Mouse (Mus musculus) ES-E14 (cell line): ENCODE results near the gene Fads1.

Experiments used
- CHD2 ChIP-seq: IDR thresholded peaks from 2 replicates; pipeline ENCODE4 v1.6.1; 2014; ENCODE audit warnings: mild to moderate bottlenecking, low read depth, low read length, inconsistent platforms
- HCFC1 ChIP-seq: IDR thresholded peaks from 2 replicates; pipeline ENCODE4 v1.6.1; 2012; ENCODE audit warnings: low read length, inconsistent platforms, borderline replicate concordance; ENCODE audit not compliant: insufficient read depth
- MAFK ChIP-seq: IDR thresholded peaks from 2 replicates; pipeline ENCODE4 v1.6.1; 2014; ENCODE audit warnings: mild to moderate bottlenecking, low read depth, low read length, inconsistent platforms; ENCODE audit not compliant: insufficient read depth
- ZC3H11A ChIP-seq: IDR thresholded peaks from 2 replicates; pipeline ENCODE4 v1.6.1; 2012; ENCODE audit warnings: low read depth, mild to moderate bottlenecking, inconsistent platforms, low read length, borderline replicate concordance
- ZNF384 ChIP-seq: IDR thresholded peaks from 2 replicates; pipeline ENCODE4 v1.6.1; 2012; ENCODE audit warnings: low read depth, low read length, inconsistent platforms

- TF ChIP-seq ZNF384 (no peak), HCFC1 (no peak), ZC3H11A (no peak), MAFK (no peak), CHD2 (no peak)
Measured at GRCm38 (mm10) chr19:10171846-10172245, 10.8 kb upstream of the Fads1 start.
